Mouse (Mus musculus): ENCODE data around the gene Wfikkn1. TPM values are rescaled to one million over a fixed set of nuclear protein-coding genes. Genes with fewer than 3 reads are reported as not detected.

Wfikkn1 gene
- polyA plus RNA-seq, 1 experiment: 0.74 TPM

DNA sequence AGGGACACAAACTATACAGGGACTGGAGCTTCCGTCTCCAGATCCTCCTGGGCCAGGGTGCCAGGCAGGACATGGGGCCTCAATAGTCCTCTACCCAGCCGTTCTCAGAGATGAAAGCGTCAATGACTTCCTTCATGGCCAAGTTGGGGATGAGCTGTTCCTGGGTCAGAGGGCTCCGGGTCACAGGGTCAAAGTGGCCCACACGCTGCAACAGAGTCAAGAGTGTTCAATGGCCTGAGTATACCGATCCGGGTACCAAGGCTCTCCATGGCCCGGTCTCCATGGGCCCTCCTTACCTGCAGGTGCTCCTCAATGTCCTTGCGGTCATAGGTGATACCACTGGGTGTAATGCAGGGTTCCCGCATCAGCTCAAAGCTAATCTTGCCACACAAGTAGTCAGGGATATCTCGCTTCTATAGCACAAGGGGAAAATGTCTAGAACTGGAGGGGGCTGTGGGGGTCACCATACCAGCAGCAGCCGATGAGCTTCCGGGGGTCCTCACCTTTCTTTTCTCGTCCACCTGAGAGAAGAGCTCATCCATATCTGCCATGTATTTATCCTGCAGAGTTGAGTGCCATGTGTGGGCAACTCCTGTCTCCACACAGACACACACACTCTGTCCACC is 49.7 kb downstream of the Wfikkn1 start:
- no peak overlapping the region for H3K27ac ChIP-seq (ENCODE audit: insufficient read depth, low read length)
- no peak for DNase-seq (ENCODE audit: low read depth in 1 of 2, low spot score in 2 of 2)
- TF ChIP-seq POLR2A (IDR thresholded peaks at IDR 0.05; ENCODE audit: low read depth, low read length): no peak
- TF ChIP-seq CTCF (IDR thresholded peaks at IDR 0.05; ENCODE audit: extremely low read depth, insufficient read depth, insufficient read length, insufficient replicate concordance): no peak
- WGBS: 91% methylated on average over 14 of the region's 14 CpGs
- peaks cover 16% of the 10 kb centered on the region for H3K36me3 ChIP-seq (ENCODE audit: control insufficient read depth, insufficient read depth, low read length)
- H3K4me3 ChIP-seq (ENCODE audit: extremely low read depth, insufficient read depth, insufficient read length): no peak overlapping the region
- H3K4me1 ChIP-seq (ENCODE audit: control insufficient read depth, insufficient read depth, insufficient read length): peaks cover 25% of the 10 kb centered on the region; the same call in 1 of the 2 replicates
- no peaks in the 10 kb centered on the region for H3K27me3 ChIP-seq (ENCODE audit: control insufficient read depth, insufficient read depth, low read length)

- WGBS: 92% methylated on average over 4 of the region's 4 CpGs
- TF ChIP-seq POLR2A (IDR thresholded peaks at IDR 0.05; ENCODE audit: low read depth, low read length): no peak
- no peak for TF ChIP-seq CTCF (IDR thresholded peaks at IDR 0.05; ENCODE audit: extremely low read depth, insufficient read depth, insufficient read length, insufficient replicate concordance)
- Histone ChIP-seq H3K36me3 (ENCODE audit: control insufficient read depth, insufficient read depth, low read length) (peaks cover 16% of the 10 kb centered on the region), H3K4me1 (ENCODE audit: control insufficient read depth, insufficient read depth, insufficient read length) (peaks cover 25% of the 10 kb centered on the region; the same call in 1 of the 2 replicates), H3K4me3 (ENCODE audit: extremely low read depth, insufficient read depth, insufficient read length) (no peak overlapping the region), H3K27me3 (ENCODE audit: control insufficient read depth, insufficient read depth, low read length) (no peaks in the 10 kb centered on the region), H3K27ac (ENCODE audit: insufficient read depth, low read length) (no peak overlapping the region)
- DNase-seq (ENCODE audit: low read depth in 1 of 2, low spot score in 2 of 2): no peak
Observed at GRCm38 (mm10) chr17:25830200-25830753, 50.4 kb downstream of the Wfikkn1 start.

- H3K4me1 ChIP-seq (ENCODE audit: control insufficient read depth, insufficient read depth, insufficient read length): peaks cover 25% of the 10 kb centered on the region; the same call in 1 of the 2 replicates
- DNase-seq (ENCODE audit: low read depth in 1 of 2, low spot score in 2 of 2): no peak
- H3K27me3 ChIP-seq (ENCODE audit: control insufficient read depth, insufficient read depth, low read length): no peaks in the 10 kb centered on the region
- H3K4me3 ChIP-seq (ENCODE audit: extremely low read depth, insufficient read depth, insufficient read length): peak overlapping the region; percentile 66; the same call in 1 of the 2 replicates
- H3K36me3 ChIP-seq (ENCODE audit: control insufficient read depth, insufficient read depth, low read length): peaks cover 16% of the 10 kb centered on the region
- no peak overlapping the region for H3K27ac ChIP-seq (ENCODE audit: insufficient read depth, low read length)
- 52% methylated on average over 8 of the region's 8 CpGs for WGBS
- no peak for TF ChIP-seq POLR2A (IDR thresholded peaks at IDR 0.05; ENCODE audit: low read depth, low read length)
- no peak for TF ChIP-seq CTCF (IDR thresholded peaks at IDR 0.05; ENCODE audit: extremely low read depth, insufficient read depth, insufficient read length, insufficient replicate concordance)
Observed at GRCm38 (mm10) chr17:25829558-25830017, 51.1 kb downstream of the Wfikkn1 start.

GRCm38 (mm10) chr17:25828712-25829557 is 51.7 kb downstream of the Wfikkn1 start, which contains the start of gene Jmjd8:
Jmjd8 (plus strand) TSS chr17:25828867.
- TF ChIP-seq POLR2A (IDR thresholded peaks at IDR 0.05; ENCODE audit: low read depth, low read length) (peak; percentile 56; the same call in 1 of the 2 replicates), CTCF (IDR thresholded peaks at IDR 0.05; ENCODE audit: extremely low read depth, insufficient read depth, insufficient read length, insufficient replicate concordance) (peak; percentile 23; the same call in 1 of the 2 replicates)
- H3K4me1 ChIP-seq (ENCODE audit: control insufficient read depth, insufficient read depth, insufficient read length): peaks cover 29% of the 10 kb centered on the region
- 2% methylated on average over 32 of the region's 32 CpGs for WGBS

GRCm38 (mm10) chr17:25828223-25828594 is 52.4 kb downstream of the Wfikkn1 start:
- DNase-seq (ENCODE audit: low read depth in 1 of 2, low spot score in 2 of 2): no peak
- H3K27me3 ChIP-seq (ENCODE audit: control insufficient read depth, insufficient read depth, low read length): no peaks in the 10 kb centered on the region
- peak overlapping the region; percentile 7; the same call in 1 of the 2 replicates for H3K27ac ChIP-seq (ENCODE audit: insufficient read depth, low read length)
- H3K36me3 ChIP-seq (ENCODE audit: control insufficient read depth, insufficient read depth, low read length): peaks cover 16% of the 10 kb centered on the region
- TF ChIP-seq POLR2A (IDR thresholded peaks at IDR 0.05; ENCODE audit: low read depth, low read length) (no peak), CTCF (IDR thresholded peaks at IDR 0.05; ENCODE audit: extremely low read depth, insufficient read depth, insufficient read length, insufficient replicate concordance) (no peak)
- peaks cover 29% of the 10 kb centered on the region for H3K4me1 ChIP-seq (ENCODE audit: control insufficient read depth, insufficient read depth, insufficient read length)
- WGBS: 87% methylated on average over 8 of the region's 8 CpGs
- H3K4me3 ChIP-seq (ENCODE audit: extremely low read depth, insufficient read depth, insufficient read length): peak overlapping the region; percentile 66; the same call in 1 of the 2 replicates

More at GRCm38 (mm10) chr17:25828712-25829557, 51.7 kb downstream of the Wfikkn1 start, which contains the start of gene Jmjd8:
- peak within 1 kb of the TSS; percentile 66 for H3K4me3 ChIP-seq (ENCODE audit: extremely low read depth, insufficient read depth, insufficient read length)
- H3K27me3 ChIP-seq (ENCODE audit: control insufficient read depth, insufficient read depth, low read length): no peaks in the 10 kb centered on the region
- H3K27ac ChIP-seq (ENCODE audit: insufficient read depth, low read length): peak within 1 kb of the TSS; percentile 64
- H3K36me3 ChIP-seq (ENCODE audit: control insufficient read depth, insufficient read depth, low read length): peaks cover 16% of the 10 kb centered on the region
- DNase-seq (ENCODE audit: low read depth in 1 of 2, low spot score in 2 of 2): peak; percentile 52 to 68

Other genes with a start within 250 kb of the Wfikkn1 start
- gene Gng13, start 163.7 kb downstream of the Wfikkn1 start, polyA plus RNA-seq (2012; rRNA removed): 0.16 TPM in 1 of 2 replicates, not detected in the other
- 10.6 and 13.0 TPM in 2 replicates for gene Chtf18, start 153.4 kb downstream of the Wfikkn1 start, polyA plus RNA-seq (2012; rRNA removed)
- gene Rpusd1, start 153.2 kb downstream of the Wfikkn1 start, polyA plus RNA-seq (2012; rRNA removed): 25.9 and 37.9 TPM in 2 replicates
- gene Mslnl, start 144.8 kb downstream of the Wfikkn1 start, polyA plus RNA-seq (2012; rRNA removed): 0.09 and 0.13 TPM in 2 replicates
- gene Msln, start 126.5 kb downstream of the Wfikkn1 start, polyA plus RNA-seq (2012; rRNA removed): 3.1 and 6.8 TPM in 2 replicates
- 18.6 and 20.7 TPM in 2 replicates for gene Narfl, start 107.1 kb downstream of the Wfikkn1 start, polyA plus RNA-seq (2012; rRNA removed)
- gene Haghl, start 95.2 kb downstream of the Wfikkn1 start, polyA plus RNA-seq (2012; rRNA removed): 37.9 and 49.4 TPM in 2 replicates
- gene Ccdc78, start 94.3 kb downstream of the Wfikkn1 start, polyA plus RNA-seq (2012; rRNA removed): 0.08 TPM in 1 of 2 replicates, not detected in the other
- gene Fam173a, start 88.0 kb downstream of the Wfikkn1 start, polyA plus RNA-seq (2012; rRNA removed): 96.7 and 113 TPM in 2 replicates
- gene AC134908.4, start 85.2 kb downstream of the Wfikkn1 start, polyA plus RNA-seq (2012; rRNA removed): 1.1 TPM in 1 of 2 replicates, not detected in the other
- 37.6 and 61.5 TPM in 2 replicates for gene Metrn, start 83.7 kb downstream of the Wfikkn1 start, polyA plus RNA-seq (2012; rRNA removed)
- 1.2 and 1.4 TPM in 2 replicates for gene Fbxl16, start 71.8 kb downstream of the Wfikkn1 start, polyA plus RNA-seq (2012; rRNA removed)
- gene Wdr24, start 57.2 kb downstream of the Wfikkn1 start, polyA plus RNA-seq (2012; rRNA removed): 33.6 and 38.6 TPM in 2 replicates
- 30.9 and 31.3 TPM in 2 replicates for gene Jmjd8, start 52.0 kb downstream of the Wfikkn1 start, polyA plus RNA-seq (2012; rRNA removed)
- 85.4 and 104 TPM in 2 replicates for gene Stub1, start 47.5 kb downstream of the Wfikkn1 start, polyA plus RNA-seq (2012; rRNA removed)
- gene Rhbdl1, start 43.6 kb downstream of the Wfikkn1 start, polyA plus RNA-seq (2012; rRNA removed): 5.5 and 7.3 TPM in 2 replicates
- 29.5 and 34.1 TPM in 2 replicates for gene Gm20683, start 39.1 kb downstream of the Wfikkn1 start, polyA plus RNA-seq (2012; rRNA removed)
- gene Rhot2, start 36.0 kb downstream of the Wfikkn1 start, polyA plus RNA-seq (2012; rRNA removed): 62.1 and 77.0 TPM in 2 replicates
- gene Wdr90, start 19.4 kb downstream of the Wfikkn1 start, polyA plus RNA-seq (2012; rRNA removed): 34.5 and 45.0 TPM in 2 replicates
- 17.3 and 21.7 TPM in 2 replicates for gene Mcrip2, start 12.1 kb downstream of the Wfikkn1 start, polyA plus RNA-seq (2012; rRNA removed)
- 53.6 and 81.2 TPM in 2 replicates for gene Mettl26, start 5.8 kb downstream of the Wfikkn1 start, polyA plus RNA-seq (2012; rRNA removed)
- gene Rab40c, start 38.9 kb upstream of the Wfikkn1 start, polyA plus RNA-seq (2012; rRNA removed): 26.8 and 31.6 TPM in 2 replicates
- 203 and 239 TPM in 2 replicates for gene Pigq, start 64.1 kb upstream of the Wfikkn1 start, polyA plus RNA-seq (2012; rRNA removed)
- 4.3 and 4.7 TPM in 2 replicates for gene Nhlrc4, start 64.1 kb upstream of the Wfikkn1 start, polyA plus RNA-seq (2012; rRNA removed)
- not detected in 2 replicates for gene A930017K11Rik, start 71.7 kb upstream of the Wfikkn1 start, polyA plus RNA-seq (2012; rRNA removed)
- 35.0 and 45.9 TPM in 2 replicates for gene Capn15, start 104.9 kb upstream of the Wfikkn1 start, polyA plus RNA-seq (2012; rRNA removed)
- 13.3 and 13.6 TPM in 2 replicates for gene Rab11fip3, start 188.7 kb upstream of the Wfikkn1 start, polyA plus RNA-seq (2012; rRNA removed)
- 5.7 and 5.8 TPM in 2 replicates for gene Decr2, start 209.5 kb upstream of the Wfikkn1 start, polyA plus RNA-seq (2012; rRNA removed)
- 13.7 and 17.7 TPM in 2 replicates for gene Nme4, start 214.7 kb upstream of the Wfikkn1 start, polyA plus RNA-seq (2012; rRNA removed)
- gene Tmem8, start 232.4 kb upstream of the Wfikkn1 start, polyA plus RNA-seq (2012; rRNA removed): 44.9 and 58.3 TPM in 2 replicates
- 39.5 and 49.5 TPM in 2 replicates for gene Mrpl28, start 242.6 kb upstream of the Wfikkn1 start, polyA plus RNA-seq (2012; rRNA removed)

Measured in spleen, adult 2 months (tissue).